Mouse (Mus musculus) ovary, adult 18-20 months (tissue): Measurements from ENCODE around the gene Optc.

ENCODE experiments used
- DNase-seq: peaks from one replicate; pipeline ENCODE4 v3.0.0; 2022; ENCODE audit warnings: low spot score, mixed read lengths

The Optc gene

DNA sequence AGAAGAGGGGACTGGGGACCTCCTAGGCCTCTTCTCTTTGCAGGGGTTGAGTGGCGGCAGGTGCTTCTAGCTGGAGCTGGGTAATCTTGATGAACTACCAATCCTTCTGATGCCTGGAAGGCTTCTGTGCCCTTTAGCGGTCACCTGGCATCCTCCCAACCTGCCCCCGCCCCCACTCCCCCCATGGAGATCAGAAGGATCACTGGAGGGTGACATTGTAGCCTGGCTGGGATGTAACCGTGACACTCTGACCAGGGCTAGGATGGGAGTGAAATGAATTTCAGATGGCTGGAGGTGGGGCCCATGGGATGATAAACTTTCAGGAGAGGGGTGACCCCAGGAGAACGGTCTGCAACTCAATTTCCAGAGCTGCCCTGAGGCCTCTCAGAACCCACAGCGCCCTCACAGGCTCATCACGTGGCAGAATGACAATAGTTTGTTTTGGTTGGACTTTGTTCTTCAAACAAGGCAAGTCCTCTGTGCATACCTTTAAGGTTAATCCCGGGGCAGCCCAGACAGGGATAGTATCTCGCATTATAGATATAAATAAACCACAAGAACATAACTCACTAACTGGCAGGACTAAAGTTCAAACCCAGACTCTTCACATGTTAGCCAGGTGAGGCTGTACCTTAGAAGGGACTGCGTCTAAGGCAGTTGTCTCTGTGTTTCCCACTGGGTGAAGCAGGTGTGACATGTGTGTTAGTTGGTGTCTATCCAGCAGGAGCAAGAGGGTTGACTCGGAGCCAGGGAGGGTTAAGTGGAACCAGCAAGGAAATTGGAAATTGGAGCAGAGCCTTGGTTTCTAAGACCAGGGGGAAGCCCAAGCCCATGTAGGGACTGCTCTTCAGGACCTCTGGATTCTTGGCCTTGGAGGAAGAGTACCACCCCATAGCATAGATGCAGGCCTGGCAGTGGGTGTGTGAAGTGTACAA lies 25.2 kb downstream of the Optc start:
- no peak for DNase-seq

DNA sequence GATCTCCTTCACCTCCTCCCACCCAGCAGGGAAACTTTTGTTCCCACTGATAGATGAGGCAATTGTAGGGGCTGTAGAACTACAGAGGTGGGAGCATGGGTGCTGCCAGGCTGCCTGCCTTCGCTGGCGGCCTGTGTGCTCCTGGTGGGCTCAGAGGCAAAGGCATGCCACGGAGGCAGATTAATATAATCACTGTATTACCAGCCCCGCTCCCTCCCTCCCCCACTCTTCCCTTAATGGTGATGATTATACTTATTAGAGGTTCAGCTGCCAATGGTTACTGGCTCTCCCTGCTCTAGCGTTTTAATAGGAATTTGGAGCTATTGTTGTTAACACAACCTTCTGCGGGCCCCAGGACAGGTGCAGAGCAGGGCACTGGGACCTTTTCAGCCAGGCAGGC lies 26.0 kb downstream of the Optc start:
- DNase-seq = no peak

DNA sequence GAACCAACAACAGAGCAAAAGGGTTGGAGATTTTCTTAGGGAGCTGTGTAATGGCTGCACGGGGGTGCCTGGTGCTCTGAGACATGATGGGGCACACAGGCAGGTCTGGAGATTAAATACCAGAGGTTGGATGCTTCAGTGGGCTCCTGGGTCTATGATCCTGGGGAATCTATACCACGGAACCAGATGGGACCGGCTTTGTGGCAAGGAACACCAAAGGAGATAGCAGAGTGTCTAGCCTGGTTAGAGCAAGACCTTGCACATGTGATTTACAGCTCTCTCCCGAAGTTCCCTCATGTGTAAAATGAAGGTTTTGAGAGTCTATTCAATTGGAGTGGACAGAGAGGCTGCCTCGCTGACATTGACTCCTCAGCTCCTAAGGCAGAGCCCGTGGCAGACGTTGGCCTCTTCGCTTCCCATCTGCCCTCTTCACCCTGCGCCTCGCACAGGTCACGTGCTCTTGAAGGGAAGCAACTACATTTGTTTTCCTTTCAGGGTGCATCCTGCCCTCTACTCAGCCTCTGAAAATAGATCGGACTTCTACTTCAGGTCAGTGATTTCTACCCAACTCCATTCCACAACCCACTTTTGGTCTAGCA lies 28.9 kb downstream of the Optc start:
- DNase-seq = no peak

DNA sequence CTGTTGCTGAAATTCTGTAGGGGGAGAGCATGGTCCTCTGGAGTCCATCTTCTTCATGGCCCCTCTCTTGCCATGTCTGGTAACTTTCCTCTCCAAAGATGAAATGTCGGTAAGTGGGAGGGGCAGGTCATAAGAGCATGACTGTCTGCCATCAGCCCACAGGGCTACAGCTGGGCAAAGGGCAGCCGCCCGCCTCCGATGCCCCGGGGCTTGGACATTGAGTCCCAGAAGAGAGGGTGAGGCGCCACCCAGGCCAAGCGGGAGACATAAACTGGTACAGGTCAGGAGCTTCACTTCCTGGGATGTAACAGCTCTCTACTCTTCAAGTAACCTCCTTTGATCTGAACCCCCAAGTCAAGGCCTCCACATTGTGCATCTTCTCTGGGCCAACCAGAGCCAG lies 30.9 kb downstream of the Optc start:
- no peak for DNase-seq

DNA sequence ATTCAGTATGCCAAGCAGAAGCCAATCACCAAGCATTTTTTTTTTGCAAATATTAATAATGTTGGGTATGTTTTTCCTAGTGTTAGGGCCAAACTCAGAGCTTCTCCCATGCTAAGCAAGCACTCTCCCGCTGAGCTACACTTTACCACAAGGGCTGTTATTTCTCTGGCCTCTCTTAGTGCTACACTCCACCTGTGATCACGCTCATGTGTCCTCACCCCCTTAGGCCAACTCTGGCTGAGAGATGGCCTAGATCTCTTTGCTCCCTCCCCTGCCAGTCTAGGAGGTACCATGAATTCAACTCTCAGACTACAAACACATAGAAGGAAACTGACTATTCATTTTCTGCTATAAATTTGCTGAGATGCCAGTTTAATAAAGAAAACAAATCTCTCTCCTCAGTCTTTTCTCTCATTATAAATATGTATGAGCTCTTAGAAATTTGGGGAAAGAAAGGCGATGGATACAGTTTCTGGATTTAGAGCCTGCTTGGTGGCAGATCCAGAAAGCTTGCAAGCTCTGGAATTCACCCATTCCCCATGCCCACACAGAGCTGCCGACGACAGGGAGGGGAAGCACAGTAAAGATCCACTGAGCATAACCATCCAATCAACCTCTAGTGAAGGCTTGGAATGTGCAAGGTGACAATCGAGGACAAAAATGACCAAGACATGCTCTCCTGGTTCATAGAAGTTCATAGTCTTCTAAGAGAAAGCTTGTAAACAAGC lies 34.5 kb downstream of the Optc start:
- no peak for DNase-seq

DNA sequence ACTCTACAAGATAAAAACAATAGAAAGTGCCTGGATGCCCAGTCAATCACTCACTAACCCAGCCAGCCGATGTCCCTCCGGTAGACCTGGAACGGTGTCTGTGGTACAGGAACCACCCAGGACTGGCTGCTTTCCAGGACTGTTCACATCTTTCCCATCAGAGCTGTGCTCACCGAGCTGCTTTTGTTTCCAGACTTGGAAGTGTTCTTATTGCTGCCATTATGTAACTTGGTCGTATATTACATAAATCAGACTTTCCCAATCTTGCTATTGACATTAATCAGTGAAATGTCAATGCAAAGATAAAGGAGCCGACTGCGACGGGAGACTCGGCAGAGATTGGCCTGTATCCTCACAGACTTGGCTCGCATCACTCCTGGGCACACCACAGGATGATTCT lies 36.6 kb downstream of the Optc start:
- no peak for DNase-seq

DNA sequence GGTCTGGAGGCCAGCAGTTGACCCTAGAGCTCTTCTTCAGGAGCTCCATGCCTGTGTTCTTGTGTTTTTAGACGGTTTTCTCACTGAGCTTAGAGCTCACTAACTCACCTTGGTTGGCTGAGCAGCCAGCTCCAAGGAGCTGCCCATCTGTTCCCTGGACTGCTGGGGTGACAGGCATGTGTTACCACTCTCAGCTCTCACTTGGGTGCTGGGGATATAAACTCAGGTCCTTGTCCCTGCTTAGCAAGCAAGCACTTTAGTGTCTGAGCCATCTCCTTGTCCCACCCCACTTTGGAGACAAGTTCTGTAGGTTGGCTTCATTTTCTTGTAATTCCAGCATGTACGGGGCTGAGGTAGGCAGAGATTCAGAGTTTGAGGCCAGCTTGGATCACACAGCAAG lies 38.6 kb downstream of the Optc start:
- DNase-seq = no peak

DNA sequence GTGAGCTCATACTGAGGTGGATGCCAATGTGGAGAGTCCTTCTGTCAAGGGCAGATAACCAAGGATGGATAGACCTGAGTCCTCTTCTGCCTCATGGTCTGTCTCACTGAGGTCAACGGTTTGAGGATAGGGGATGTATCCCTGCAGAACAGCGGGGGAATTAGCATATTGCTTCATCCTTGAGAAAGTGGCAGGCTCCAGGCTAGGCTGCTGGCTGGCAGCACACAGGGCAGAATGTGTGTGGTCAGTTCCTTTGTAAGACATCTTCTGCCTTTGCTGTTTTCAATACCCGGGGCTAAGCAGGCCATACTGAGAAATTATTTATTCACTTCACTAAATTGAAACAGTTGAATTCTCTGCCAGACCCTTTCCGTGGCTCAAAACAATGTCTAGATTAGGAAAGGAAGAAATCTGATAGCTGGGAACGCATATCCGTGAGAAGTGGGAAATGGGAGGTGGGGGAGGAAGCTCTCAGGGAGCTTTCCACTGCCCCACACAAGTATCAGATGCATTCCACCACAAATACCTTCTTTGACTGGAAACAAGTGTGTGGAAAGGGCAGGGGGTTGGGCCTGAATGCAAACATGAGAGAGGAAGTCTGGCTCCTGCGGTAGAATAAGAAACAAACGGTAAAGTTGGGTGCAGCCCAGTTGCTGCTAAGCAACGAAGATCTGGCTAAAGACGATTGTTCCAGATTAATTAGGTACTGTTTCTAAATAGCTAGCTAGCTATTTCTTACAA lies 44.4 kb downstream of the Optc start:
- DNase-seq = no peak

DNA sequence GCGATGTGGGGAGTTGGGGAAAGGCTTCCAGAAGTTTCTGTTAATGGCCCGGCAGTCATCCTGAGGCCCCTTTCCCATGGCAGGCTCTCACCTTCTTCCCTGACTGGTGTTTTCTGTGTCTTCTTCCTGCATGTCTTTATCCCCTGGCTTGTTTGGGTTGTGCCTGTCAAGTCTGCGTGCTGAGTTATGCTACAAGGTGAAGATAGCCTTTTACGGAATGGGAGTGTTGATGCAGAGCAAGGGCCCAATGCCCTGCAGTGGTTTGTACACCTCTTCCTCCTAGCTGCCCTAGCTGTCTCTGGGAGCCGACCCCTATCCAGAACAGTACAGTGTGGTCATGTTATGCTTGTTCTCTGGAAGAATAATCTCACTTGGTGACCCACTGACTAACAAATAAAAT lies 46.8 kb downstream of the Optc start:
- no peak for DNase-seq

DNA sequence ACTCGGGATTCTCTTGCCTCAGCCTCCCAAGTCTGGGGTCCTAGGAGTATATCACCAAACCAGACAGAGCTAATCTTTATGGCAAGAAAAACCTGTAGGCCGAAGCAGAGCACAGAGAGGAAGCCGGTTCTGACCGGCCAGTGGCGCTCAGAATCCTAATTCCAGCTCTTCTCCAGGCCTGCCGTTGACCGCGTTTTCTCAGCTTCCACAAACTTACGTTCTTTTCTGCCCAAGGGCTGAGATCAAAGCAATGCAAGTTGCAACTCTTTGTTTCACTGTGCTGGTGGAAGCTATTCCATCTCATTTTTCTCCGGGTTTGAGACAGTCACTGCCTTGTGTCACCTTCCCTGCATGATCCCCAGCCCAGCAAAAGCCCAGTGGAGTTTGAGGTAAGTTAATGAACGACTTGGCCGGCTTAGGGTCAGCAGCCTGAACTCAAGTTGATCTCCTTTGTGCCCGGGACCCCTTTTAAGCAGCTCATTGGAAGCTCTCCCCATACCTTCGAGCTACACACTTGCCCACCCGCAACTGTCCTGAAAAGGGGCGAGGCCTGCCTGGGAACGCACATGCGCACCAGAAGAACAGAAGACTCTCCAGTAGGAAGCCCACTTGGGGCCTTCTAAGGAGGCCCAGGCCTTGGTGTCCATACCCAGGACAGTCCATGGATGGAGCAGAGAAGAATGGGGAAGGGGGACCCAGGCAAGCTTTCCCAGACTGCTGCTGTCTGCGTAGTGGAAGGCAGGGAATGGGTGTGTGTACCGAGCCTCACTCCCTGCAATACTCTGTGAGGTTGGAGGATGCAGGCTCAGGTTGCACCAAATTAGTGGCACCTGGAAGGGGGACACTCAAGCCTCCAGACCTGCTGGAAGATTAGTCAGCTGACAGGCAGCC lies 47.7 kb downstream of the Optc start:
- DNase-seq = no peak

DNA sequence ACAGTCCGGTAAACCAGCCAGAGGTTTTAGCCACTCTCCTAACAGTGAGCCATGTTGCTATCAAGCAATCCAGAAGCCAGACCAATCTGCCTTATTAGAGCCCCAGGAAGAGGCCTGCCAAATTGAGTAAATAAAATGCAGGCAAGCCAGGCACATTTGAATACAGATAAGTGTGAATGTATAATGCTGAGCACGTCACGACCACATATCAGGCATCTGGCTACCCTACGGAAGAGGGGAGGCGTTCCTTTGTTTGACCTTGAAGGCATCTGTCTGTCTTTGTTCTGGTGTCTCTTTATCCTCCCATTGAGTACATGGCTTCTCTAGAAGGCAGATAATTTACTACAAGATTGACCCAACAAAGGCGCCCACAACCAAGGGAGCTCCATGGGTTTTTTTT lies 48.5 kb downstream of the Optc start:
- no peak for DNase-seq

DNA sequence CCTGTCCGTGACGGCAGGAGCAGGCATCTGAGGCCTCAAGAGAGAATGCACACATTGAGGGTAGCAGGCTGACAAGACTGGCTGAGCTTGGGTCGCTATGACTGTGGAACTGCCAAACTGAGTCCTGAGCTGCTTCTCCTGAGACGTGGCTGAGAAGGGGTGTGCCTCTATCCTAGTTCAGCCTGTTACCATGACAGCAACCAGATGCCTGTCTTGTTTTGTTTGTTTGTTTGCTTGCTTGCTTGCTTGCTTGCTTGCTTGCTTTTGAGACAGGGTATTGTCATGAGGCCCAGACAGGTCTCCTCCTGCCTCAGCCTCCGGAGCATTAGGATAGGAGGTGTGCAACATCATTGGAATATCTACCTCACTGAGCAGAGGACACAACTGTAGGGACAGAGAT lies 50.0 kb downstream of the Optc start:
- DNase-seq = no peak

DNA sequence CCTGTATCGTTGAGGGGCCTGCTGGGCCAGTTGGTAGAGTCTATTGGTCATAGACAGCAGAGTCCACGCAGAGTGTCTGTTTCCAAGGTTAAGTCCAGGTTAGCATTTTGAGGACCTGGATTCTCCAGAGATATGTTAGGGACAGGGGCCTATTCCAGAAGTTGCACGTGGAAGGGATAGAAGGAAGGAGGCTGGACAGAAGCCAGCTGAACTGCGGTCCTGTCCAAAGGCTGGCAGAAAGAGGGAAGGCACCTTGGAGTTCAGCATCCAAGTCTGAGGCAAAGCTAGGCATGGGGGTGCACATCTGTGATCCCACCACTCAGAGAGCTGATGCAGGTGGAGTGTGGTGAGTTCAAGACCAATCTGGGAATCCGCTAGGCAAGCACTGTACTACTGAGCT lies 50.6 kb downstream of the Optc start:
- DNase-seq = no peak

DNA sequence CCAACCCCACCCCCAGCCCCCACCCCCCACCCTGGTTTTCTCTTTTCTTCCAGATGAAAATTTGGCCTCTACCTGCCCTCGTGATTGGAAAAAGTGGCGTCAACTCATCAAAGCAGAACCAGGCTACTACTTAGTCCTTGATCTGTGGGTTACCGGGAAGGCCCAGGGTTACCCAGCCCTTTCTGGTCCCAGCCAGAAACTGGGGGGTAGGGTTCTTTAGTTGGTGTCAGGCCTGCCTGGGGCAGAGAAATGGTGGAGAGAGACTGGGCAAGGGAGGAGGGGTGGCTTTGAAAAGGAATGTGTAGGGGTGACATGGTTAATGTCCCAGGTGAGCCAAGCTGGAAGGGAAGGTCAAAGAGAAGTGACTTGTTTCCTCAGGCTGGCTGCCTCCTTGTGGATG lies 51.1 kb downstream of the Optc start:
- no peak for DNase-seq

DNA sequence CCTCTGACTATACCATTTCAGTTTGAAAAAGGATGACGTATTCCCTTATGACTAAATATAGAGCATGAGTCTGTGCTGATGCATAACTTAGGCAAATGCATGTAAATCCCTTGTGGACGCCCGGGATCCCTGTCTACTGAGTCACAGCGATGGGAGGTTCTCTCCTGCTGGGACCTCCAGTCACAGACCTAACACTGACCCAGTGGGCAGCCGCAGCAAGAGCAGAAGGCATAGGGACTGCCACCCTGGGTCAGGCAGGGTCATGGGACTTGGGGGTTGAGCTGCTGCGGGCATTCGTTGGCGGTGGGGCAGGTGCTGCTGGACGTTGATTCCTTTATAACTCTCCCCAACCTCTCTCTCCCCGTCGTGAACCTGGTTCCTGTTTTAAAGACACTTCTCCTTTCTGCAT lies 51.7 kb downstream of the Optc start:
- DNase-seq = no peak

DNA sequence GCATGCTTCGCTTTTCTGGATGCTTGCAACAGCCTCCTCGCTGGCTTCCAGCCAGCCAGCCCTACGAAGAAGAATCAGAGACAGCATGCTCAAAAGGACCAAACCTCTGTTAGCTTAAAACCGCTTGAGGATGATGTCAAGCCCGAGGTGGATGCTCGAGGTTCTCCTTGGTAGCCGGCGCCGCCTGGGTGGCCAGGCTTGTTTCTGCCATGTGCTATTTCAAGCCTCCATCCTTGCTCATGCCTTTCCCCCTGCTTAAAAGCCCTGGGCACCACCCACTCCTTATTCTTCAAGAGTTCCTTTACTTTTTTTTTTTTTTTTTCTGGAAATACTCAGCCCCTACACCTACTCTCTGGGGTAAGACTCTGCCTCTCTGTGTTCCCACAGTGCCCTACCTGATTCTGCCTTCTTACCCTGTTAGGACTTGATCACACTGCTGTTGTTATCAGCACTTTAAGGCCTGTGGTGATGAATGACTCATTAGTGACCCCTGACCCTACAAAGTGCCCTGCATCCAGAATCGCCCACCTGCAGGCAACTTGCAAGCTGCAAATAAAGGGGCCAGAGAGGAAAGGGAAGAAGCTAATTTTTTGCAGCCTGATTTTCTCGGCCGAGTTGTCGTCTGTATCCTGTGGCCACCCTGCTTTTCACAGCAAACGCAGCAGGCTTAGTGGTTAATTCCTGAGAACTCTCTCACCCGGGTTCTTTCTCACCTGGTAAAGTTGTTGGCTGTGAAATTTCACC lies 52.4 kb downstream of the Optc start:
- DNase-seq = no peak

DNA sequence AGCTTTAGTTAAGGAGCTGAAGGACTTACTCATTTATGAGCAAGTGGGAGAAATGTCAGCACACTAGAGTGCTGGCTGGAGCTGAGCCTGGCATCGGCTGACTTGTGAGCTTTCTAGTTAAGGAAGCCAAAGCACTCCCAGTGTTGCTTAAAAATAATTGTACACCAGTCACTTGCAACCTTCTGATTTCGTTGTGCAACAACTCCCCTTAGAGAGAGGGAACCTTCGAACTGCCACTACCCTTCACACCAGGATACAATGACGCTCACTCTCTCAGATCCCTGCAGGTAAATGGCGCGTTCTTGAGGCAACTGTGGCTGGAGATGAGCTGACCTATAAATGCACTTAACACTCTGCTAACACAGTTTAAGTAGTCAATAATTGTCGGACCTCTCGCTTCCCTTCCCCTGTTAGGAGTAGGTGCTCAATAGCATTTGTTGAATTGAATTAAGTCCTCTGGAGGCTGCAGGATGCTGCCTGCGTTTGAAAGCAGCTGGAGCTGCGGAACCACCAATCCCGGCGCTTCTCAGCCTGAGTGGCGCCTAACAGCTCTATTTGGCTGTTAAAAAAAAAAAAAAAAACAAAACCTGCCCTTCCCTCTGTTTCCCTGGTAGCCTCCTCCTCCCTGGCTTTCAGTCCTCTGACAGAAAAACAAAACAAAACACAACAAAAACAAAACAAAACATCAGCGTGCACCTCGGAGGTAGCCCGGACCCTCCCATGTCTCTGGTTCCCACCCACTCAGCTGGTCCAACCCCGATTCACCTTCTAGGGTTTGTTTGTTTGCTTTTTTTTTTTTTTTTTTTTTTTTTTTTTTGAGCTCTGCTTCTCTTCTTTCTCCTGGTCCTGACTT lies 53.2 kb downstream of the Optc start:
- no peak for DNase-seq
